Mouse (Mus musculus): ENCODE results near the gene Mcf2l.

DNA sequence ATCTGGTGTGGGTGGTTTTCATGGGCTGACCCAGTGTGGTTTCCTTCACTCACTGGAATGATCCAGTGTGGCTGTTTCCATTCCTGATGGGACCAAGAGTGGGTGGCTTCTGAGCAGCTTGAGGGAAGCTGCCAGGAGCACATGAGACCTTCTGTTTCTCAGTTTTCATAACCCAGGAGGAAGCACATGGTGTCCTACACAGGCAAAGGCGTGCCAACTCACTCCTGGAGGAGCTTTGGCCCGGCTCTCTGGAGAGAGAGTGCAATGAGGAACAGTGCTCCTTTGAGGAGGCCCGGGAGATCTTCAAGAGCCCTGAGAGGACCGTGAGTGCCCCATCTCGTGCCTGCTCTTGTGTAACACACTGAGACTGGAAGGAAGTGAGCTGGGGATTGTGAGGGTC lies 154.9 kb downstream of the Mcf2l start:
- TF ChIP-seq MAFK (IDR thresholded peaks at IDR 0.05; ENCODE audit: insufficient read depth, low read depth, low read length) (no peak), CHD2 (IDR thresholded peaks at IDR 0.05; ENCODE audit: low read depth, low read length) (no peak)
